Mouse (Mus musculus): Measurements from ENCODE around the gene Esrra. TPM values are rescaled to one million over a fixed set of nuclear protein-coding genes. Genes with fewer than 3 reads are reported as not detected.

The Esrra gene
- total RNA-seq, 4 experiments from 2014 or later, result 153 to 180 (median 168) TPM

DNA sequence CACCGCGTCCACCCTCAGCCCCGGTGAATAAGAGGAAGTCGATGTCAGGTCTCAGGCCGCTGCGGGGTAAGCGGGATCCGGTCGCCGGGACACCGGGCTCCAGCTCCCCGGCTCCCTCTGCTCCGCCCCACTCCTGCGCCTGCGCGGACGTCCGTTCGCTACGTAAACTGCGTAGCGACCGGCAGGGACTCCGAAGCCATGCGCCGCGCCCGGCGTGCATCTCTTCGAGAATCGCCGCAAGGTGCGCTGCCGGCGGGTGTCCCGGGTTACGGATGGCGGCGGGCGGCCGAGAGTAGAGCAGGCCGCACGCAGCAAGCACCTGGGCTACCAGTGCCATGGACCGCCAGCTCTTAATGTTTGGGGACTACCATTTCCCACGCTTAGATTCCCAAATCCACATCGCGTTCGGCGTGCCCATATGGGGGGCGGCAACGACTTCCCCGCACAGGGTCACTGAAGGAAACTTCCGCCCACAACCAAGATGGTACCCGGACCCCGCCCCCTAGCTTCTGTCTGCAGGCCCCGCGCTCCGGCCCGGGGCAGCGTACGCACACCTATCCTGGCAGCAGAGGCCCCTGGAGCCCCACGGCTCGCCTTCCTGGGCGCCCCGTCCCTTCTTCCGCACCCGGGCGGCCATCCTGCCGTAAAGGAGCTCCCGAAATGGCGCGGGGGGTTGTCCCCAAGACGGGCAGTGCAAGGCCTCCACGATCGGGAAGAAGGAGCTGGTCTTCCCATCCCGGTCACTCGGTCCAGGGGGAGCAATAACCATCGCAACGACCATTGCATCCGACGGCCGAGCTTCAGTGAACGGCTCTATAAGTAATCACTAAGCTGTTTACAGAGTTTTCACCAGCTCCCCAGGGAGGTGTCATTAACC lies 20.0 kb upstream of the Esrra start, which contains the start of gene Bad:
Bad (plus strand) TSS at position 490 of the 877 bp plus-strand sequence.
- DNase-seq (ENCODE audit: low spot score), result peak; percentile 92

DNA sequence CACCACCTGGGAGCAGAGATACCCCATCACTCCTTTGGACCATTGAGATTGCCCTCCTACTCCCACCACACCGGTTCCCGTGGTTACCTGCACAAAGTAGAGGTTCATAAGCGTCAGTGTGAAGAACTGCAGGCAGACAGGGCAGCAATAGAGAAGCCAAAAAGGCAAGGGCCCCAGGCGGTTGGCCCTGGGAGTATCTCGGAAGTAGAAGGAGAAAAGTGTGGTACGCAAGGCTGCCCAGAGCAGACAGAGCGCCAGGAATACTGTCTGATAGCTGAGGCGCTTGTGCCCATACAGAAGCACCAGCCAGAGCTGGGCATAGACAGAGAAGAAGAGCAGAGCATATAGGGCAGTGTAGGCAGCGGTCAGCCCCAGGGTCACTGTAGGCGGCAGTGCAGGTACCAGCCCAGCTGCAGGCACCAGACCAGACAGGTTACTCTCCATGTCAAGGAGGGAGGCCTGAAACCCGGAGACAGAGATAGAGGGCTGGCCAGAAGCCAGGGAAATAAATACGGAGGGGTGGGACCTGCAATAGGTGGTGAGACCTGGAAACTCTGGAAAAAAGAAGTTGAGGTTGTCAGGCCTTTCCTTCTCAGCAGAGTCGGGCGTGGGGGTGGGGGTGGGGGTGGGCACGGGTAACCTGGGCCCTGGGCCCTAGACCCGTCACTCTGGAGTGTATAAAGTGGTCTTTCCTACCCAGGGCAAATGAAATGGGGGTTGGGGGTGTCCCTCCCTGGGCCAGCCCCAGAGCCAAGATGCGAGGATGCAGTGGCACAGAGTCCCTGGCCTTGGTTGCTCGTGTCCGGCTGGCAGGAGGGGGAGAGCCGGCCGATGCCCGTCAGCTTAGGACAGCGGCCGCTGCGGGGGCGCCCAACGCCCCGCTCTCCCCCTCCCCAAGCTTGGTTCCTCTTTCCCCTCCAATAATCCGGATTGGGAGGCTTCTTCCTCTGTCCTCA lies 19.1 kb upstream of the Esrra start:
- no peak for DNase-seq (ENCODE audit: low spot score)

DNA sequence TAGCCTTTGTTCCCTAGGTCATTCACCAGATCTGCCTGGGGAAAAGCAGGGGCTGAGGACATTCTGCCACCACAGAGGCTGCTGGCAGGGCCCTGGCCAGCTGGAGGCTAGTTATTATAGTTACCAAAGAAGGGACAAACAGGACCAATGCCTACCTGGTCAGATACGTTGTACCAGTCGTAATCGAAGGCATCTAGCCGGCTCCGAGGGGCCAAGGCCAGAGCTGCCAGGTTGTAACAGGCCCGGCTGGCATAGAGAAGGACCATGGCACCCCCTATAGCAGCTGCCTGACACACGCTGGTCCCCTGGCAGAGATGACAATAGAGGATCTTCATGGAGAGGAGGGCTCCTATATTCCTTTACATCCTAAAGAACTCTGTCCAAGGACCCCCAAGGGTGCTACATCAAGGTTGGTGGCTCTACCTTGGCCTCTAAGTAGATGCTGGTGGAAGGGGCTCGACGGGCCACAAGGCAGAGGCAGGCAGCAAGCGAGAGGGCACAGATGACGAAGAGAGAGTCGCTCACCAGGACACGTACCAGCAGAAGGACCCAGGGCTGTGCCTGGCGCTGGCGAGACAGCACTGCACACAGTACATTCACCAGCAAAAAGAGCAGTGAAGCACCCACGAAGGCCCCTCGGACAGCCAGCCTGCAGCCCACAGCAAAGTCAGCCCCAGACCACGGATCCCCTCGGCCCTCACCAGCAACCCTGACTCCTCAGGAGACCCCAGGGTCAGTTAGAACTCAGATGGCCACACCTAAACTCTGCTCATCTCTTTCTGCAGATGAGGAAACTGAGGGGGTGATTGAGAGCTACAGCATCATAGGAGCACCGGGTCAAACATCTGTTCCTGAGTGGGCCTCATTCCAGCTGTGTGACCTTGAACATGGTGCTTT lies 17.7 kb upstream of the Esrra start:
- no peak for DNase-seq (ENCODE audit: low spot score)

DNA sequence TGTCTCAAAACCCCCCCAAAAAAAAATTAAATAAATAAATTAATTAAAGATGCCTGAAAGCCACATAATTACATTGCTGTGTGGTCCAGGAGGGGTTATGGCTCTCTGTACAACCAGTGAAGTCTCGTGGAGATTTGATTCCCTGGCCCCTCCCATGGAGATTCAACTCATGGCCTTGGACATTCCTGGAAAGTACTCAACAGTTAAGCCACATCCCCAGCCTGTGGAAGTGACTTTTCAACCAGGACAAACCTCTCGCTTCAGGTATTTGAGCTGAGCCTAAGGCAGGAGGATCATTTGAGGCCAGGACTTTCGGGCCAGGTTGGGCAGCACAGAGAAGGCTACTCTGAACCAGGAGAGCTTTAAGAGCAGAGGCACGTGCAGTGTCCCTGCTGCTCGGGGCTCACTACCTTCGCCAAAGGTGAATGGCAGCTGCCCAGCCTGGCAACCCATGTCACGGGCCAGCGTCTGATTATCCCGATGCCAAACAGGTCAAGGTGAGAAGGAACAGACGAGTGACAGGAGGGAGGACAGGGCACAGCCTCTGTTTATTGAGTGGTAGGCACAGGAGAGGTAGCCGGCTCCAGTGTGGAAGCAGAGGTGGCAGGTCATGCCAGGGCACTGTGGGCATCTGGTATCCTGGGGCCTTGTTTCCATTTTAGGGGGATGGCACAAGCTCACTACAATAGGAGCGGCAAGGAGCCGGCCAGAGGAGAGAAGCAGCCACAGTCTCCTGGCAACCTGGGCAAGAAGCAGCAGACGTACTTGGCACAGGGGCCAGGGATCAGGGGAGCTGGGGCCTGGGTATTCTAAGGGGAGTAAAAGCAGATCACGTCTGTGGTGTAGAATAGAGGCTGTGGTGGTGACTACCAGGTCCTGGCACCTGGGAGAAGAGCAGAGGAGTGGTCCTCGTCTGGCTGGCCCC lies 16.2 kb upstream of the Esrra start:
- peak; percentile 55 for DNase-seq (ENCODE audit: low spot score)

DNA sequence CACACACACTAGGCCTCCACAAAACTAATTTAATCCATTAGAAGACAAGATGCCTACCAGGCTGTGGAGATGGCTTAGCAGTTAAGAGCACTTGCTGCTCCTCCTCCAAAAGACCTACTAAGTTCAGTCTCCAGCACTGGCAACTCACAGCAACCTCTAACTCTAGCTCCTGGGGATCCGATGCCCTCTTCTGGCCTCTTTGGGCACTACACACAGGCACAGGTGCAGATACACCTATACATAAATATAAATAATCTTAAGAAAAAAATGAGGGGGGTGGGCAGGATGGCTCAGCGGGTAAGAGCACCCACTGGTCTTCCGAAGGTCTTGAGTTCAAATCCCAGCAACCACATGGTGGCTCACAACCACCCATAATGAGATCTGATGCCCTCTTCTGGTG lies 14.7 kb upstream of the Esrra start:
- DNase-seq (ENCODE audit: low spot score), result no peak

DNA sequence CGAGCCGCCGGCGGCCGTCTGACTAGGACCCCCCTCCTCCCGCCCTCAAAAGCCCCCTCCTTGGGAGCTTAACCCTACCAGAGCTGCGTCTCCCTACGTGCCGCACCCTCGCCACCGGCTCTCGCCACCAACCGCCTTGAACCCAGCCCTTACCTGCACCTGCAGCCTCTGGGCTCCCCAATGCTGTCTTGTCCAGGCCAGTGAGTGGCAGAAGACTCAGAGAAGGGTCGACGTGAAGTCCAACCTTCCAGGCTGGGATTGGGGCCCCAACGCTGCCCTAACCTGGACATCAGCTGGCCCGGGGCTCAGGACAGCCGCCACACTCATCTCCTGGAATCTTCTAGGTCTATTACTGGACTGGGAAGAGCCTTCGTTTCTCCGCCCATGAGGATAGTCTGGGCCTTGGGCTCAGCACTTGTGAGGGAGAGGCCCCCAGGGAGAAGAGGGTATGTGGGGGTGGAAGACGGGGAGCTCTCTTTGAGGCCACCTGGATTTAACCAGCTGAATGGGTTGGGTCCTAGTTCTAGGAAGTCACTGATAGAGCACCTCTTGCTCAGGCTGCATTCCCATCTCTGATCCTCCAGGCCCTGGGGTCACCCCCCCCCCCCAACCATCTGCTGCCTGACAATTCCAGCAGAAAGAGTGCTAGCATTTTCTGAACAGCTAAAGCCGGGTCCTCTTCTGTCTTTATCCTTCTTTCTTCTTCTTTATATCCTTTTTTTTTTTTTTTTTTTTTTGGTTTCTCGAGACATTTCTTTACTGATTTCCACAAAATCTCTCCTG lies 12.8 kb upstream of the Esrra start, which contains the start of gene Kcnk4:
Kcnk4 (minus strand) TSS at position 321 of the 783 bp plus-strand sequence.
- no peak for DNase-seq (ENCODE audit: low spot score)

DNA sequence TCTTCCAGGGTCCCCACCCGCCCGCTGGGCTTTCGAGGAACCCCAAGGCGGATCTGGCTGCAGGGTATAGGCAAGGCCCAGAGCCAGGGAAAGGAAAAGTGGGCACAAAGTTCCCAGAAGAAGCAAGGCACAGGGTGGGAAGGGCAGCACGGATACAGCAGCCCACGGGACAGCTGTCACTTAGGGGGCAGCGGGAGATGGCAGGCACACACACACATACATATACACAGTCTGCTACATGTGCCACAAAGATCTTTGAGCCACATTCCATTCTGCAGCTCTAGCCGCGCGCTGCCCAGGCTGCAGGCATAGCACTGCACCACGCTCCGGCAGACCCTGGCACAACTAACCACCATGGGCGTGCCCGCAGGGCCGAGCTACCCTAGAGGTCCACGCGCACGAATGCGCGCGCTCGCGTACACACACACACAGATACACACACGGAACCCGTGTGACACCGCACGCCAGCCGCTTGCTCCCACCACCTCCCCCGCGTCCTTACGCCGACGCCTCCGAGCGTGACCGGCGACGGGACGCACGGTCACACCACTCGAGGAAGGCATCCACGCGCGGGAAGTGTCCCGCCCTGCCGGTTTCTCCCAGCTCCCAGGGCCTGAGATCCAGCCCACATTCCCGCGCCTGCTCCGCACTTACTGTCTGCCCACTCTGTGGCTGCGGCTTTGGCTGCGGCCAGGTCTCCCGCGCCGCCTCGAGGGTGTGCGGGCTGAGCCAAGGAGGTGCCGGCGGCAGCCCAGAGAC lies 12.0 kb upstream of the Esrra start:
- no peak for DNase-seq (ENCODE audit: low spot score)

DNA sequence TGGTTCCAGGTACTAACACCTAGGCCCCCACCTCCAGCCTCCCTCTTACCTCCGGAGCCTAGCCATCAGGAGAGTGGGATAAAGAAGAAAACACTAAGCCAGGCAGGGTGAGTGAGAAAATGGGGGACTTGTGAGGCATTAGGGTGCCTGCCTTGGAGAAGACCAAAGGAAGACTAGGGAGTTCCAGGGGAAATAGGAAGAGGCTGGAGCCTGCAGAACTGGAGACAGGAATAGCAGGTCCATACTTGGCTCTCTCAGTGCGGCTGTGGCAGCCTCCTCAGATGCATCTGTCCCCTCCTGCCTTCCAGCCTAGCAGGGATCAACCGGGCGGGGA lies 11.5 kb upstream of the Esrra start:
- no peak for DNase-seq (ENCODE audit: low spot score)

DNA sequence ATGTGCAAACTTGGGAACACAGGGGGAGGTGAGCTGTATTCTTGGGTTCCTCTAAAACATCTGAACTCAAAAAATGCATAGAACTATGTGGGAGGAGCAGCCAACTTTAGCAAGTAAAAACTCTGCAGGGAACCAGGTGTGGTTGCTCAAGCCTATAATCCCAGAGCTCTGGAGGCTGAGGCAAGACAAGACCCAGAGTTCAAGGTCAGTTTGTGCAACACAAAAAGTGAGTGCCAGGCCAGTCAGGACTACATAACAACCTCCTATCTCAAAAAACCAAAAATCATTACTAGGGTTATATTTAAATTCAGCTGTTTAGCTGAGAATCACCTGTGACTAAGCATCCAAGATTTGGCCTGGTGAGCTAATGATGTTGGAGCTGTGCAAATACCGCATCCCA lies 10.4 kb upstream of the Esrra start:
- DNase-seq (ENCODE audit: low spot score), result no peak

DNA sequence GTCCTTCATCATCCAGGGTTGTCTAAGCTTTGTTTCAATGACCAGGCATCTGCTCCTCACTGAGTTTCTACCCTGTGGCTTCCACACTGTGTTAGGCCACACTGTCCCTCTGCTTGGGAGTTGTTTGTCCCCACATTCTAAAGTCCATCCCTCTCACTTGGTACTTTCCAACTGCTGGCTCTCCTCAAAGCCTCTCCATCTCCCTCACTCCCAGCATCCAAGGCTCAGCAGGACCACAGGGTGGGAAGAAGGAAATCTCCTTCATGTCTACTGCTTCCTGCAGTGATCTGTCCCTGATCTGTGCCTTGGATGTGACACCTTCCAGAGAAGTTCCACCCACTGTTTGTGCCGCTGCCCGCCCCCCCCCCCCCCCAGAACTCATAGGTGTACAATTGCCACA lies 9.4 kb upstream of the Esrra start:
- DNase-seq (ENCODE audit: low spot score), result no peak

DNA sequence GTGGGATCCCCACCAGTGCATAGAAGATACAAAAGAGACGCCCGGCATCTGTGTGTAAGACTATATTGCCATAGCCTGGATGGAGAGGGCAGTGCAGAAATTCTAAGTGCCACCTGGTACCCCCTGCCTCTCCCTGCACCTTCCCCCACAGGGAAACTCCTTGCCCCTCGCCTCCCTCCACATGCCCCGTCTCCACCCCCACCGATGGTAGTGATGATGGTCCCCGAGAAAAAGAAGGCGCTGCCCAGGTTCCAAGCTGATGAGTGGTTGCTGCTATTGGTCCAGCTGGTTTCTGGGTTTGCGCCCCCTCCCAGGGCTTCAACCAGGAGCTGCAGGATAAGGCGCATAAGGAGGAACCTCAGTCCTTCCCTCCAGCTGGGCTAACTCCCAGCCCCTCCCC lies 6.5 kb upstream of the Esrra start:
- no peak for DNase-seq (ENCODE audit: low spot score)

DNA sequence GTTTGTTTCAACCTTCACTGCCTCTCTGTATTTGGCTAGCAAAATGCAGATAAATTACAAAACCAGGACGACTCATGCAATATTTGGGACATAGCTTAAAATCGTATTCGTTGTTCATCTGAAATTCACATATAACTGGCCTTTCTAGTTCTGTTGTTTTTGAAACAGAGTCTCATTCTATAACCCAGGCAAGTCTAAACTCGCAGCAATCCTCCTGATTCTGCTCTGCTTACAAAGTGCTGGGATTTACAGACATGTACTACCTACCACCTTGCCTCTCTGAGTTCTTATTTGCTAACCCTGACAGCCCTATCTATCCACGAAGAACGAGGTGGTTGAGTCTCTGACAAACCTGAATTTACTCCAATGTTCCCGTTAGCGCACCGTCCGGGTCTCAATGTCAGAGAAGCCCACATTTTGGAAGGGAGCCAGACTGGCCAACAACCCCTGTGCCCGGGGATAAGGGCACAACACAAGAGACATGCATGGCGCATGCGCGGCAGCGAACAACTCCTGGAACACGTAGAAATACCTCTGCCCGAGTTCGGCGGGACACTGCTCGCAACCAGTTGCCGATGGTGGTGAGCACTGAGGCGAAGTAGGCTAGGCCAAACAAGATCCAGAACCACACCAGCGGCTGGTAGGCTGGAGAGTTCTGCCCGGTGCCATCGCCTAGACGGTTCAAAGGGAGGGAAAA lies 5.1 kb upstream of the Esrra start:
- no peak for DNase-seq (ENCODE audit: low spot score)

DNA sequence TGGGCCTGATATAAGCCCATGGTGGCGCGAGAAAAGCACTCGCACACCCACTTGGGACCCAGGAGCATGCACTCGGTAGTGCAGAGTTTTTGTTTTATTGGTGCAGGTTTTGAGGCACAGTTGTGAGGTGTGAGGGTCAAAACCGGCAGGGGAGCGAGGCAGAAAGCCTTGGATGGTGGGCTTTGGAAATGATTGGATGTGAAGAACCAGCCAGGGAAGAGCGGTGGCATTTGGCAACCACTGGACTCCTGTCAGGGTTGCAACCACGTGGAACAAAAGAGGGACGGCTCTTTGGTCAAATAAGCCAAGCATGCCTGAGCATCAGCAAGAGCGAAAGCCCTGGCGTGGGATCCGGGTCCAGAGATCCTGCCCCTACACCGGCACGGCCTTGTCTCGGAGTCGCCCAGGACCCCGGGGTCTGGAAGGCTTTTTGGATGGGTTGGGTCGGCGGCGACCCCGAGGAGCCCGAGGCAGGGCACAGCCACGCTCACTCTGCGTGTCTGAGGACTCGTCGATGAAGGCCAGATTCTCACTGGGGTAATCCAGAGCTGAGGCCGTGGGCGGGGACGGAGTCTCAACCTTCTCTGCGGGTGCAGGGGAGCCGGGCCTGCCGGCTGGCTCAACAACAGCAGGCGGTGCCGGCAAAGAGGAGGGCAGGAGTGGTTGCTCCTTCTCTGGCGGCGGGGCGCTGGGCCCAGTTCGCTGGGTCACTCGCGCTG lies 4.2 kb upstream of the Esrra start:
- DNase-seq (ENCODE audit: low spot score), result no peak

DNA sequence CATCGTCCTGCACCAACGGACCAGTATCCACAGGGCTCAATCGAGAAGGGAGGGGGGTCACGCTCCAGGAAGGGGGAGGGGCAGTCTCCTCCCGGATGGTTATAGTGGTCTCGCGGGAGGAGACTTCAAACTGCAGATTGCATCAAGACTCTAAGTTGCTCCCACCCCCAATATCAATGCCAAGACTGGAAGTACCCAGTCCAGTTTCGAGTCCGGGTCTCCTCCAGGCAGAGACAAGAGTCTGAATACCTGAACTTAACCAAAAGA lies 3.6 kb upstream of the Esrra start, which contains the start of gene Catsperz:
Catsperz (minus strand) TSS at position 74 of the 267 bp plus-strand sequence.
- DNase-seq (ENCODE audit: low spot score), result no peak

DNA sequence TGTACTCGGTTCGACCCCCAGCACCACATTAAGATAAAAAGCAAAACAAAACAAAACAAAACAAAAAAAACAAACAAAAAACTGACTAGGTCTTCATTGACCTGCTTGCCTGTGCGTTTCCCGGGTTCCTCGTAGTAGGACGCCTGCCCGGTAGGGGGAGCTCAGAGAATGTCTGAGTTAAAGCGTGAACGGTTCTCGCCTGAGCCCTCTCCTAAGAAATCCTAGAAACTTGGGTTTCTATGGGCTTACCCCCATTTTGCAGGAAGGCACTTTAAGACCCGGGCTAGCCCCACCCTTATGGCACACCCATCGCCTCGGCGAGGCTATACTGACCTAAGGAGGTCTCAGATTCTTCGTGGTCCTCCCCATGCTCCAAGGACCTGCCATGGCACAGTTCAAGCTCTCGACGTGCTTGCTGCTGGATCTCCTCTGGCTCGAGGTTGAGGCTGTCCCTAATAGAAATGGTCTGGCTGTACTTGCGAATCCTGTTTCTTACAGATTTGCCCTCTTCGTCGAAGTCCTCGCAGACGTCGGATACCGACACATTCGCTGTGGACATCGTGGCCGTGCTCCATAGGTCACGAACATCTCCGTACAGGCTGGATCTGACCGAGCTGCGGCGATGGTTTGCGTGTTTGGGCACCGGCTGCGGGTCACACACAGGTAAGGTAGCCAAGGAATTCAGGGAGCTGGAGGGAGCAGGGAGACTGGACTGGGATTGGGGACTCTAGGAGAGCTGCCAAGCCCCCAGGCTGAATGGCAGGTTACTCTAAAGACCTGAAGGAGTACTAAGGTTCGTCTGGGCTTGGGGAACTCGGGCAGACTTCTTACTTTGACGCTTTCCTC lies 3.1 kb upstream of the Esrra start:
- peak; percentile 87 for DNase-seq (ENCODE audit: low spot score)

DNA sequence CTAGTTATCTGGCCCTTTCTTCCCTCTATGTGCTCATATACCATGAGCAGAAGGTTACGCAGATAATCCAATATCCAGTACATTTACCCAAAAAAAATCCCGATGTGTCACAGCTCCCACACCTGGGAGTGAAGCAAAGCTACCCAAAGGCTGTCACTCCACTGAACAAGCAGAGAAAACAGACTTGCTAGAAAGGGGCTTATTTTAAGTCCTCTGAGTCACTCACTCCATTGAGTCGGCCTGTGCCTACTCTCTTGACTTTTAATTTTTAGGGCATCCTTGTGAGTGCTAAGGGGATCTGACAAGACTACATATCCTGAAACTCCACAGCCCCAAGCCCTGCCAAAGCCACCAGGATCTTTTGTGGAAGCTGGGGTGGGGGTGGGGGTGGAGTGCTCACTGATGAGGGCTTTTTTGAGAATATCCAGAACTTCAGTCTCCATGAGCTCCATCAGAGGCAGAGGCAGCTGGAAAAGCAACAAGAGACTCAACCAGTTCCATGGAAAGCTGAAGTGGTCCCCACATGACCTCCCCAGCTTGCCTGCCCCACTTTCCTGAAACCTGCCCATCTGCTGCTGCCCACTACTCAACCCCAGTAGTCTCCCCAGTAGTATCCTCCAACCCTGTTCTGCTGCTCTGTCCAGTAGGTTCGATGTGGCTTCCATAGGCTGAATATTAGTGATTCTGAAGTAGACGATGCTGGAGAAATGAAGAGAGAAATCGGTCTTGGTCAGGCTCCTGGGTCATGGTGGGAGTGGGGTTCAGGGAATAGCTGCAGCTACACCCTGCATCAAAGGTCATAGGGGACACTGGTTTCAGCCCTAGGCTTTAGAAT lies 1.5 kb upstream of the Esrra start:
- DNase-seq (ENCODE audit: low spot score), result no peak

Data from heart, adult 8-10 months (tissue).